Mouse (Mus musculus) kidney, postnatal 0 days (tissue): ENCODE measurements at regions not wholly inside any gene's neighbourhood (a gene's known extent, or its start where the extent isn't known, plus 50 kb on each side); places are given as distances from the start of the nearest gene placed in this dataset.
A peak's percentile ranks its signal among the peaks of the same experiment; 100 is the strongest.

ENCODE experiments used
- ATAC-seq: fragments of 200-750 bp; cut with Nextera tagmentation; replicated peaks from 2 replicates; pipeline ENCODE4 v1.8.0; 2017; ENCODE audit warnings: low read depth, moderate number of reproducible peaks, moderate TSS enrichment, moderate library complexity; ENCODE audit not compliant: low FRiP score
- DNase-seq: peaks from one replicate; pipeline ENCODE4 v3.0.0-alpha.2; 2016; ENCODE audit warnings: low spot score
- H3K27ac ChIP-seq: fragments of 300-500 bp; sonication (generic); 2 replicates; pipeline ENCODE4 v1.5.1; 2014; ENCODE audit warnings: mild to moderate bottlenecking
- H3K27me3 ChIP-seq: fragments of 300-500 bp; sonication (generic); 2 replicates; pipeline ENCODE4 v1.6.1; 2014; ENCODE audit warnings: low read length, mixed read lengths; ENCODE audit not compliant: insufficient read depth
- H3K36me3 ChIP-seq: fragments of 300-500 bp; sonication (generic); 2 replicates; pipeline ENCODE4 v1.6.1; 2014; ENCODE audit warnings: low read length, mixed read lengths; ENCODE audit not compliant: insufficient read depth
- H3K4me1 ChIP-seq: fragments of 300-500 bp; sonication (generic); replicated peaks from 2 replicates; pipeline ENCODE4 v1.6.1; 2014; ENCODE audit warnings: antibody characterized with exemption, low read length, mixed read lengths; ENCODE audit not compliant: insufficient read depth
- H3K4me2 ChIP-seq: fragments of 300-500 bp; sonication (generic); 2 replicates; pipeline ENCODE4 v1.6.1; 2014; ENCODE audit warnings: mild to moderate bottlenecking, low read length, moderate library complexity, mixed read lengths
- H3K4me3 ChIP-seq: fragments of 300-500 bp; sonication (generic); replicated peaks from 2 replicates; pipeline ENCODE4 v1.5.1; 2014; ENCODE audit warnings: low read depth, low read length
- H3K9ac ChIP-seq: fragments of 300-500 bp; sonication (generic); 2 replicates; pipeline ENCODE4 v1.6.1; 2014; ENCODE audit warnings: low read depth, low read length
- H3K9me3 ChIP-seq: fragments of 300-500 bp; sonication (generic); replicated peaks from 2 replicates; pipeline ENCODE4 v1.6.1; 2016; ENCODE audit warnings: low read length, inconsistent platforms, mixed read lengths
- CTCF ChIP-seq: IDR thresholded peaks from 2 replicates; pipeline ENCODE4 v1.5.1; 2016; ENCODE audit warnings: antibody characterized with exemption, low read depth, mild to moderate bottlenecking, moderate library complexity
- WGBS: fragments of 180-500 bp; shearing (Covaris S2); extraction: QIAGEN DNeasy Blood & Tissue Kit; methylation state at CpG from one replicate; pipeline ENCODE4 v1.1.7; 2014; 5-methylcytosine and 5-hydroxymethylcytosine counted together

GRCm38 (mm10) chr8:101366722-101367121 lies 1418.7 kb downstream of the Cdh11 start:
- DNase-seq (no peak), ATAC-seq (no peak)
- no peak overlapping the region for H3K9ac ChIP-seq
- H3K9me3 ChIP-seq: no peaks in the 10 kb centered on the region
- H3K4me1 ChIP-seq: no peaks in the 10 kb centered on the region
- H3K27ac ChIP-seq: no peak overlapping the region
- no peaks in the 10 kb centered on the region for H3K27me3 ChIP-seq
- WGBS: 81% methylated on average over 1 of the region's 1 CpGs
- H3K4me2 ChIP-seq: no peak overlapping the region
- no peak overlapping the region for H3K4me3 ChIP-seq
- no peaks in the 10 kb centered on the region for H3K36me3 ChIP-seq
- TF ChIP-seq CTCF: no peak

GRCm38 (mm10) chr8:101350848-101351247 lies 1434.6 kb downstream of the Cdh11 start:
- no peak overlapping the region for H3K4me2 ChIP-seq
- H3K27ac ChIP-seq: no peak overlapping the region
- no peak for ATAC-seq
- DNase-seq: no peak
- WGBS: 80% methylated on average over 5 of the region's 5 CpGs
- H3K36me3 ChIP-seq: no peaks in the 10 kb centered on the region
- H3K4me1 ChIP-seq: no peaks in the 10 kb centered on the region
- TF ChIP-seq CTCF: no peak
- H3K9ac ChIP-seq: no peak overlapping the region
- no peak overlapping the region for H3K4me3 ChIP-seq
- no peaks in the 10 kb centered on the region for H3K9me3 ChIP-seq
- no peaks in the 10 kb centered on the region for H3K27me3 ChIP-seq

DNA sequence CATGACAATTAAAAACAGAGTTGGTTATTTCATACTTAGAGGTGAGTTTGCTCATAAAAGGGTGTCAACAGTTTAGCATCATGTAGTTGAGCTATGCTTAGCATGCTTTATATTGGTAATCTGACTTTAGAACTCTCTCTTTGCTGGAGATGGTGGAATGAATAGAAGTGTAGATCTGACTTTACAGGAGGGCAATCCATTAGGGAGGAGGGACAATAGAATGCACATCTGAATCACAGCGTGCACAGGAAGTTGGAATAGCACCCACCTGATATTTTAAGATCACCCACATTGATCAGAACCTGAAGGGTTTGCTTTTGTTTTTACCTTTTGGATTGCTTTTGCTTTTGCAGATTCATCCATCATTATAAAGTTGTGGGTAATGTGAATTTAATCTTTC lies 1435.7 kb downstream of the Cdh11 start:
- 77% methylated on average over 1 of the region's 1 CpGs for WGBS
- TF ChIP-seq CTCF: no peak
- H3K27ac ChIP-seq: no peak overlapping the region
- no peak overlapping the region for H3K9ac ChIP-seq
- no peak overlapping the region for H3K4me2 ChIP-seq
- H3K4me3 ChIP-seq: no peak overlapping the region
- no peaks in the 10 kb centered on the region for H3K9me3 ChIP-seq
- no peaks in the 10 kb centered on the region for H3K36me3 ChIP-seq
- no peak for DNase-seq
- no peak for ATAC-seq
- no peaks in the 10 kb centered on the region for H3K27me3 ChIP-seq
- H3K4me1 ChIP-seq: no peaks in the 10 kb centered on the region

DNA sequence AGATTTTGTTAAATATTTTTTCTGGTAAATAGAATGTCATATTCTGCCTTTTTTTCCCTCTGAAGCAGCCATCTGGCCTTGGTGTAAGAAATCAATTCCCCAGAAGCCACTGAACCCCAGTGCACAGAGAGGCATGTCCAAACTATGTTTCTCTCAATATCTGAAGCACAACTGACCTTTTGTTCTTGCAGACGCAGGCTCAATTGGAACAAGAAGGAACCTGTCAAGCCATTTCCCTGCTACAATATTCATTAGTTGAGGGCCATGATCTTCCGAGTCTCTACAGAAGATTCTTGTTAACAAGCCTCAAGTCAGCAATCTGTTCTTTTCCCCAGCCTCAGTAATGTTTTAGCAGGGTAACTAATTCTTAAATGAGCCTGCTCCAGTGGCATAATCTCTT lies 1456.2 kb downstream of the Cdh11 start:
- Histone ChIP-seq H3K27me3 (no peaks in the 10 kb centered on the region), H3K9ac (no peak overlapping the region), H3K4me2 (no peak overlapping the region), H3K9me3 (no peaks in the 10 kb centered on the region), H3K4me3 (no peak overlapping the region), H3K27ac (no peak overlapping the region), H3K36me3 (no peaks in the 10 kb centered on the region), H3K4me1 (no peaks in the 10 kb centered on the region)
- ATAC-seq: no peak
- no peak for TF ChIP-seq CTCF
- WGBS: 46% methylated on average over 2 of the region's 2 CpGs
- no peak for DNase-seq

DNA sequence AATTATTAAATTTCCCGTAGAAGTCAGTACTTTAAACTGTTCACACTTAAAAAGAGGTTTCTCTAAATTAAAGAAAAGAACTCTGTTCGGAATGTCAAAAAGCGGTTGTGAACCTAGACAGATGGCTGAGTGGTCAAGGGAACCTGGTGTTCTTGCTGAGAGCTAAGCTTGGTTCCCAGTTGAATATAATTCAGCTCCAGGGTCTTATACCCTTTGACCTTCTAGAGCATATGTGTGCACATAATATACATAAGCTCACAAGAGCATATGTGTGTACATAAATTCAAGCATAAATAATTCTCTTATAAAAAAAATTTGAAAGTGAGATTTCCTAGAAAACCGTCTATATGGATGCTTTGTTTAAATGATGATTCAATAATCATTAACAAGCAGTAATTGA lies 1456.7 kb downstream of the Cdh11 start:
- no peak for TF ChIP-seq CTCF
- no peak overlapping the region for H3K27ac ChIP-seq
- ATAC-seq: no peak
- no peaks in the 10 kb centered on the region for H3K4me1 ChIP-seq
- no peak overlapping the region for H3K4me3 ChIP-seq
- no peak overlapping the region for H3K4me2 ChIP-seq
- 77% methylated on average over 4 of the region's 4 CpGs for WGBS
- no peak for DNase-seq
- no peaks in the 10 kb centered on the region for H3K9me3 ChIP-seq
- H3K27me3 ChIP-seq: no peaks in the 10 kb centered on the region
- no peaks in the 10 kb centered on the region for H3K36me3 ChIP-seq
- no peak overlapping the region for H3K9ac ChIP-seq

- Histone ChIP-seq H3K36me3 (no peaks in the 10 kb centered on the region), H3K27me3 (no peaks in the 10 kb centered on the region), H3K4me1 (no peaks in the 10 kb centered on the region), H3K9ac (no peak overlapping the region), H3K27ac (no peak overlapping the region), H3K4me3 (no peak overlapping the region), H3K9me3 (no peaks in the 10 kb centered on the region), H3K4me2 (no peak overlapping the region)
- no peak for TF ChIP-seq CTCF
- DNase-seq: peak; percentile 30
- ATAC-seq: no peak
- 27% methylated on average over 2 of the region's 2 CpGs for WGBS
These were observed 1486.9 kb downstream of the Cdh11 start for GRCm38 (mm10) chr8:101298571-101298970.

DNA sequence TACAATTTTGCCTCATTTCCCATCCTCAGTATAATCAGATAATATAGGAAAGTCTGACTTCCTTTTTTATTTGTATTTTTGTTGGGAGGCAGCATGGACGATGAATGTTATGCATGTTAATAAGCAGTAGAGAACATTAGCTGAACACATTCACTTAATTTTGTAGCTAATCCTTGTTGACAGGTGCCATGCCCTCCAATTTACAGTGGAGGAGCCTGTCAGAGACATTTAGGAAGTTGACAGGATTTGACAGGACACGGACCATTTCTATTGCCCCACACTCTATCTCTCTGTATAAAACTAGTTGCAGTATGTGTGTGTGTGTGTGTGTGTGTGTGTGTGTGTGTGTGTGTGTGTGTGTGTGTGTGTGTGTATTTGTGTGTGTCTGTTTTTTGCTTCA lies 1495.4 kb downstream of the Cdh11 start:
- Histone ChIP-seq H3K27ac (no peak overlapping the region), H3K4me3 (no peak overlapping the region), H3K9ac (no peak overlapping the region), H3K9me3 (no peaks in the 10 kb centered on the region), H3K36me3 (no peaks in the 10 kb centered on the region), H3K27me3 (no peaks in the 10 kb centered on the region), H3K4me2 (no peak overlapping the region), H3K4me1 (no peaks in the 10 kb centered on the region)
- DNase-seq: no peak
- 95% methylated on average over 2 of the region's 2 CpGs for WGBS
- TF ChIP-seq CTCF: no peak
- ATAC-seq: no peak
